Mouse (Mus musculus) myocyte (in vitro differentiated cells): ENCODE measurements around the gene Evpl. TPM values are rescaled to one million over a fixed set of nuclear protein-coding genes. Genes with fewer than 3 reads are reported as not detected.

Experiments
- H3K27me3 ChIP-seq: one replicate; pipeline ENCODE4 v1.6.1; 2011; ENCODE audit not compliant: control insufficient read depth, insufficient read depth, insufficient read length
- H3K36me3 ChIP-seq: one replicate; pipeline ENCODE4 v1.6.1; 2011; ENCODE audit not compliant: control insufficient read depth, insufficient read depth
- H3K4me2 ChIP-seq: one replicate; pipeline ENCODE4 v1.6.1; 2011; ENCODE audit warnings: low read depth, control low read depth
- H3K4me3 ChIP-seq: one replicate; pipeline ENCODE4 v1.5.1; 2011; ENCODE audit warnings: mild to moderate bottlenecking, control low read depth, moderate library complexity
- H3K79me2 ChIP-seq: one replicate; pipeline ENCODE4 v1.6.1; 2011; ENCODE audit not compliant: control insufficient read depth, insufficient read depth
- H3ac ChIP-seq: one replicate; pipeline ENCODE4 v1.6.1; 2011; ENCODE audit not compliant: control insufficient read depth, insufficient read length
- CEBPB ChIP-seq: IDR thresholded peaks from 2 replicates; pipeline ENCODE4 v1.6.1; 2011; ENCODE audit warnings: mild to moderate bottlenecking, moderate library complexity; ENCODE audit not compliant: poor library complexity, insufficient read depth, severe bottlenecking
- E2F4 ChIP-seq: IDR thresholded peaks from one replicate; pipeline ENCODE4 v1.6.1; 2011; ENCODE audit warnings: mild to moderate bottlenecking, control low read depth, moderate library complexity; ENCODE audit not compliant: insufficient read depth
- MAX ChIP-seq: IDR thresholded peaks from one replicate; pipeline ENCODE4 v1.6.1; 2011; ENCODE audit warnings: low read depth, mild to moderate bottlenecking, control low read depth
- MYOD1 ChIP-seq, 3 experiments: IDR thresholded peaks; one replicate each; pipeline ENCODE4 v1.6.1; 2011; ENCODE audit warnings: control low read depth in 2 of 3, low read depth in 2 of 3, mild to moderate bottlenecking in 2 of 3, moderate library complexity in 1 of 3; ENCODE audit not compliant: insufficient read length in 2 of 3, control insufficient read depth in 1 of 3
- MYOG ChIP-seq, 3 experiments: IDR thresholded peaks; one replicate each; pipeline ENCODE4 v1.6.1; 2011; ENCODE audit warnings: control low read depth in 2 of 3, low read depth in 2 of 3, mild to moderate bottlenecking in 2 of 3; ENCODE audit not compliant: insufficient read length in 2 of 3, control insufficient read depth in 1 of 3, insufficient read depth in 1 of 3
- POLR2A ChIP-seq: IDR thresholded peaks from one replicate; pipeline ENCODE4 v1.6.1; 2011; ENCODE audit warnings: low read depth, mild to moderate bottlenecking, control low read depth, moderate library complexity; ENCODE audit not compliant: insufficient read length
- POLR2AphosphoS2 ChIP-seq: IDR thresholded peaks from one replicate; pipeline ENCODE4 v1.6.1; 2011; ENCODE audit warnings: low read depth, control low read depth; ENCODE audit not compliant: insufficient read length
- REST ChIP-seq: IDR thresholded peaks from one replicate; pipeline ENCODE4 v1.6.1; 2011; ENCODE audit warnings: mild to moderate bottlenecking, control low read depth, moderate library complexity; ENCODE audit not compliant: insufficient read depth, insufficient read length
- SRF ChIP-seq: IDR thresholded peaks from one replicate; pipeline ENCODE4 v1.6.1; 2011; ENCODE audit warnings: low read depth; ENCODE audit not compliant: control insufficient read depth, insufficient read length
- TCF12 ChIP-seq: IDR thresholded peaks from one replicate; pipeline ENCODE4 v1.6.1; 2011; ENCODE audit warnings: mild to moderate bottlenecking, control low read depth; ENCODE audit not compliant: poor library complexity, insufficient read depth, severe bottlenecking
- TCF3 ChIP-seq: IDR thresholded peaks from one replicate; pipeline ENCODE4 v1.6.1; 2011; ENCODE audit warnings: low read depth, control low read depth; ENCODE audit not compliant: insufficient read length
- USF1 ChIP-seq: IDR thresholded peaks from one replicate; pipeline ENCODE4 v1.6.1; 2011; ENCODE audit warnings: low read depth, mild to moderate bottlenecking, control low read depth, moderate library complexity
- polyA plus RNA-seq: library from polyadenylated mRNA; unstranded; fragments of >200 nt; fragmentation: generic; extraction: Trizol; gene quantifications from one replicate; pipeline ENCODE4 v1.2.1, GENCODE M21; 2012; ENCODE audit warnings: missing spikeins

The Evpl gene
- polyA plus RNA-seq, 1 experiment, result 0.14 TPM

GRCm38 (mm10) chr11:116178411-116179121 is 59.3 kb downstream of the Evpl start:
- Histone ChIP-seq H3ac (no peak overlapping the region), H3K27me3 (no peaks in the 10 kb centered on the region), H3K4me2 (no peak overlapping the region), H3K79me2 (no peaks in the 10 kb centered on the region), H3K36me3 (peaks cover 25% of the 10 kb centered on the region), H3K4me3 (no peak overlapping the region)
- no peak for TF ChIP-seq MAX
- TF ChIP-seq E2F4, result no peak
- TF ChIP-seq TCF12, result no peak
- TF ChIP-seq SRF, result no peak
- no peak for TF ChIP-seq MYOG (IDR thresholded peaks at IDR 0.05; ENCODE audit: control insufficient read depth in 1 of 3, insufficient read depth in 1 of 3, insufficient read length in 2 of 3, low read depth in 2 of 3)
- no peak for TF ChIP-seq POLR2AphosphoS2
- TF ChIP-seq MYOD1 (IDR thresholded peaks at IDR 0.05; ENCODE audit: control insufficient read depth in 1 of 3, insufficient read length in 2 of 3, low read depth in 2 of 3), result no peak
- no peak for TF ChIP-seq TCF3
- TF ChIP-seq POLR2A, result no peak
- no peak for TF ChIP-seq CEBPB
- no peak for TF ChIP-seq REST
- no peak for TF ChIP-seq USF1

GRCm38 (mm10) chr11:116176010-116176409 is 61.9 kb downstream of the Evpl start:
- no peaks in the 10 kb centered on the region for H3K27me3 ChIP-seq
- H3K4me2 ChIP-seq, result no peak overlapping the region
- no peak for TF ChIP-seq USF1
- TF ChIP-seq POLR2AphosphoS2, result no peak
- no peak for TF ChIP-seq MYOG (IDR thresholded peaks at IDR 0.05; ENCODE audit: control insufficient read depth in 1 of 3, insufficient read depth in 1 of 3, insufficient read length in 2 of 3, low read depth in 2 of 3)
- no peak for TF ChIP-seq MYOD1 (IDR thresholded peaks at IDR 0.05; ENCODE audit: control insufficient read depth in 1 of 3, insufficient read length in 2 of 3, low read depth in 2 of 3)
- TF ChIP-seq E2F4, result no peak
- H3K36me3 ChIP-seq, result peaks cover 28% of the 10 kb centered on the region
- H3K79me2 ChIP-seq, result no peaks in the 10 kb centered on the region
- H3K4me3 ChIP-seq, result no peak overlapping the region
- H3ac ChIP-seq, result no peak overlapping the region

GRCm38 (mm10) chr11:116174775-116175448 is 63.0 kb downstream of the Evpl start:
- no peak overlapping the region for H3K4me3 ChIP-seq
- H3K36me3 ChIP-seq, result peaks cover 26% of the 10 kb centered on the region
- no peaks in the 10 kb centered on the region for H3K79me2 ChIP-seq
- no peak overlapping the region for H3K4me2 ChIP-seq
- no peak overlapping the region for H3ac ChIP-seq
- no peaks in the 10 kb centered on the region for H3K27me3 ChIP-seq
- TF ChIP-seq USF1 (no peak), SRF (no peak), TCF12 (no peak), MAX (no peak), MYOG (IDR thresholded peaks at IDR 0.05; ENCODE audit: control insufficient read depth in 1 of 3, insufficient read depth in 1 of 3, insufficient read length in 2 of 3, low read depth in 2 of 3) (no peak), POLR2AphosphoS2 (no peak), CEBPB (no peak), POLR2A (no peak), MYOD1 (IDR thresholded peaks at IDR 0.05; ENCODE audit: control insufficient read depth in 1 of 3, insufficient read length in 2 of 3, low read depth in 2 of 3) (no peak), E2F4 (no peak), REST (no peak), TCF3 (no peak)

GRCm38 (mm10) chr11:116171959-116172358 is 65.9 kb downstream of the Evpl start:
- no peak overlapping the region for H3K4me2 ChIP-seq

More at GRCm38 (mm10) chr11:116171959-116172358, 65.9 kb downstream of the Evpl start:
- Histone ChIP-seq H3K4me3 (no peak overlapping the region), H3K27me3 (no peaks in the 10 kb centered on the region), H3K36me3 (peaks cover 19% of the 10 kb centered on the region), H3K79me2 (peaks cover under 1% of the 10 kb centered on the region), H3ac (no peak overlapping the region)
- TF ChIP-seq POLR2AphosphoS2 (no peak), MAX (no peak), REST (no peak), CEBPB (no peak), MYOD1 (IDR thresholded peaks at IDR 0.05; ENCODE audit: control insufficient read depth in 1 of 3, insufficient read length in 2 of 3, low read depth in 2 of 3) (no peak), SRF (no peak)

Other genes starting within 250 kb of the Evpl start
- gene Galk1, start 225.4 kb downstream of the Evpl start, polyA plus RNA-seq, result 172 TPM
- gene H3f3b, start 210.1 kb downstream of the Evpl start, polyA plus RNA-seq, result 502 TPM
- 15.3 TPM for gene Unk, start 207.8 kb downstream of the Evpl start, polyA plus RNA-seq
- gene Unc13d, start 160.1 kb downstream of the Evpl start, polyA plus RNA-seq, result 9.1 TPM
- gene Wbp2, start 151.1 kb downstream of the Evpl start, polyA plus RNA-seq, result 156 TPM
- 101 TPM for gene Trim47, start 110.9 kb downstream of the Evpl start, polyA plus RNA-seq
- gene Trim65, start 106.9 kb downstream of the Evpl start, polyA plus RNA-seq, result 1.9 TPM
- 141 TPM for gene Mrpl38, start 99.2 kb downstream of the Evpl start, polyA plus RNA-seq
- 41.7 TPM for gene Fbf1, start 69.9 kb downstream of the Evpl start, polyA plus RNA-seq
- gene Ten1, start 39.2 kb downstream of the Evpl start, polyA plus RNA-seq, result 61.4 TPM
- 36.4 TPM for gene Acox1, start 39.0 kb downstream of the Evpl start, polyA plus RNA-seq
- gene Srp68, start 36.1 kb upstream of the Evpl start, polyA plus RNA-seq, result 83.0 TPM
- gene Galr2, start 42.9 kb upstream of the Evpl start, polyA plus RNA-seq, result 1.5 TPM
- gene Exoc7, start 69.2 kb upstream of the Evpl start, polyA plus RNA-seq, result 55.0 TPM
- gene Foxj1, start 97.3 kb upstream of the Evpl start, polyA plus RNA-seq, result 0.08 TPM
- 15.2 TPM for gene Rnf157, start 175.0 kb upstream of the Evpl start, polyA plus RNA-seq
- 120 TPM for gene Ubald2, start 196.0 kb upstream of the Evpl start, polyA plus RNA-seq
- gene Qrich2, start 228.2 kb upstream of the Evpl start, polyA plus RNA-seq, result not detected